Mouse (Mus musculus) forebrain, embryonic 15.5 days (tissue): Measurements from ENCODE around the gene Shb. TPM values are rescaled to one million over a fixed set of nuclear protein-coding genes. Genes with fewer than 3 reads are reported as not detected.

ENCODE experiments used
- ATAC-seq: fragments of 200-750 bp; cut with Nextera tagmentation; replicated peaks from 2 replicates; pipeline ENCODE4 v1.8.0; 2017; ENCODE audit warnings: mild to moderate bottlenecking, moderate TSS enrichment, moderate library complexity
- H3K27ac ChIP-seq: fragments of 300-500 bp; sonication (generic); replicated peaks from 2 replicates; pipeline ENCODE4 v1.5.1; 2015; ENCODE audit warnings: mild to moderate bottlenecking, inconsistent platforms
- H3K27me3 ChIP-seq: fragments of 300-500 bp; sonication (generic); 2 replicates; pipeline ENCODE4 v1.6.1; 2015; ENCODE audit warnings: inconsistent platforms
- H3K36me3 ChIP-seq: fragments of 300-500 bp; sonication (generic); 2 replicates; pipeline ENCODE4 v1.6.1; 2015; ENCODE audit warnings: mild to moderate bottlenecking, inconsistent platforms
- H3K4me1 ChIP-seq: fragments of 300-500 bp; sonication (generic); 2 replicates; pipeline ENCODE4 v1.6.1; 2015; ENCODE audit warnings: inconsistent platforms
- H3K4me2 ChIP-seq: fragments of 300-500 bp; sonication (generic); replicated peaks from 2 replicates; pipeline ENCODE4 v1.6.1; 2015; ENCODE audit warnings: mild to moderate bottlenecking, inconsistent platforms
- H3K4me3 ChIP-seq: fragments of 300-500 bp; sonication (generic); 2 replicates; pipeline ENCODE4 v1.5.1; 2015; ENCODE audit warnings: mild to moderate bottlenecking, inconsistent platforms
- H3K9ac ChIP-seq: fragments of 300-500 bp; sonication (generic); replicated peaks from 2 replicates; pipeline ENCODE4 v1.6.1; 2015; ENCODE audit warnings: mild to moderate bottlenecking, inconsistent platforms
- H3K9me3 ChIP-seq: fragments of 300-500 bp; sonication (generic); 2 replicates; pipeline ENCODE4 v1.6.1; 2016; ENCODE audit warnings: inconsistent platforms
- WGBS: fragments of 180-500 bp; shearing (Covaris S2); methylation state at CpG from one replicate; pipeline ENCODE4 v1.1.7; 2015; ENCODE audit warnings: mixed read lengths; 5-methylcytosine and 5-hydroxymethylcytosine counted together
- polyA plus RNA-seq: library from polyadenylated mRNA; unstranded; fragments of >200 nt; fragmentation: Nextera tagmentation; extraction: Ambion mirVana; gene quantifications from 2 replicates; pipeline ENCODE4 v1.2.1, GENCODE M21; 2015

Shb gene
- polyA plus RNA-seq, 1 experiment from 2014 or later: 13.1 TPM

GRCm38 (mm10) chr4:45472706-45473105 is 59.6 kb downstream of the Shb start:
- Histone ChIP-seq H3K27me3 (no peaks in the 10 kb centered on the region), H3K4me1 (peaks cover 60% of the 10 kb centered on the region), H3K9me3 (no peaks in the 10 kb centered on the region), H3K4me2 (no peak overlapping the region), H3K36me3 (no peaks in the 10 kb centered on the region), H3K27ac (peak overlapping the region; percentile 82), H3K4me3 (no peak overlapping the region), H3K9ac (no peak overlapping the region)
- ATAC-seq: no peak
- 45% methylated on average over 6 of the region's 6 CpGs for WGBS

- Histone ChIP-seq H3K27ac (peak overlapping the region; percentile 82), H3K4me3 (no peak overlapping the region), H3K4me1 (peaks cover 60% of the 10 kb centered on the region), H3K9ac (no peak overlapping the region), H3K27me3 (no peaks in the 10 kb centered on the region), H3K36me3 (no peaks in the 10 kb centered on the region), H3K4me2 (no peak overlapping the region), H3K9me3 (no peaks in the 10 kb centered on the region)
- 72% methylated on average over 11 of the region's 11 CpGs for WGBS
- no peak for ATAC-seq
Measured at GRCm38 (mm10) chr4:45471654-45472556, 60.4 kb downstream of the Shb start.

GRCm38 (mm10) chr4:45469057-45469456 is 63.2 kb downstream of the Shb start:
- no peaks in the 10 kb centered on the region for H3K36me3 ChIP-seq
- no peaks in the 10 kb centered on the region for H3K27me3 ChIP-seq
- WGBS: 58% methylated on average over 6 of the region's 6 CpGs
- no peak overlapping the region for H3K4me2 ChIP-seq
- no peaks in the 10 kb centered on the region for H3K9me3 ChIP-seq
- peaks cover 60% of the 10 kb centered on the region for H3K4me1 ChIP-seq
- H3K27ac ChIP-seq: no peak overlapping the region
- no peak overlapping the region for H3K9ac ChIP-seq
- no peak for ATAC-seq
- H3K4me3 ChIP-seq: no peak overlapping the region

- Histone ChIP-seq H3K9ac (no peak overlapping the region), H3K27me3 (no peaks in the 10 kb centered on the region), H3K9me3 (no peaks in the 10 kb centered on the region), H3K4me2 (no peak overlapping the region), H3K27ac (no peak overlapping the region), H3K4me3 (no peak overlapping the region), H3K36me3 (no peaks in the 10 kb centered on the region), H3K4me1 (peaks cover 55% of the 10 kb centered on the region)
- WGBS: 84% methylated on average over 6 of the region's 6 CpGs
- ATAC-seq: no peak
Measured at GRCm38 (mm10) chr4:45468507-45468906, 63.8 kb downstream of the Shb start.

- Histone ChIP-seq H3K9ac (no peak overlapping the region), H3K27ac (peak overlapping the region; percentile 48; the same call in 1 of the 2 replicates), H3K4me2 (no peak overlapping the region), H3K4me1 (peaks cover 43% of the 10 kb centered on the region), H3K36me3 (no peaks in the 10 kb centered on the region), H3K27me3 (no peaks in the 10 kb centered on the region), H3K9me3 (no peaks in the 10 kb centered on the region), H3K4me3 (no peak overlapping the region)
- 0 out of 2 replicates have a peak, but pooled peaks have one; percentile 3 for ATAC-seq
- 69% methylated on average over 12 of the region's 12 CpGs for WGBS
Measured at GRCm38 (mm10) chr4:45467115-45467912, 65.0 kb downstream of the Shb start.

GRCm38 (mm10) chr4:45464941-45465340 is 67.3 kb downstream of the Shb start:
- no peaks in the 10 kb centered on the region for H3K9me3 ChIP-seq
- WGBS: 72% methylated on average over 9 of the region's 9 CpGs
- no peak overlapping the region for H3K27ac ChIP-seq
- no peaks in the 10 kb centered on the region for H3K36me3 ChIP-seq
- no peaks in the 10 kb centered on the region for H3K27me3 ChIP-seq
- no peak for ATAC-seq
- H3K4me2 ChIP-seq: no peak overlapping the region
- H3K4me1 ChIP-seq: peaks cover 37% of the 10 kb centered on the region
- no peak overlapping the region for H3K9ac ChIP-seq
- H3K4me3 ChIP-seq: no peak overlapping the region

- H3K9ac ChIP-seq: no peak overlapping the region
- 58% methylated on average over 12 of the region's 12 CpGs for WGBS
- no peaks in the 10 kb centered on the region for H3K9me3 ChIP-seq
- H3K27ac ChIP-seq: no peak overlapping the region
- no peaks in the 10 kb centered on the region for H3K36me3 ChIP-seq
- no peak overlapping the region for H3K4me3 ChIP-seq
- no peak overlapping the region for H3K4me2 ChIP-seq
- H3K27me3 ChIP-seq: no peaks in the 10 kb centered on the region
- ATAC-seq: no peak
- H3K4me1 ChIP-seq: peaks cover 37% of the 10 kb centered on the region
Measured at GRCm38 (mm10) chr4:45464528-45464927, 67.7 kb downstream of the Shb start.

- 97% methylated on average over 3 of the region's 3 CpGs for WGBS
- Histone ChIP-seq H3K36me3 (no peaks in the 10 kb centered on the region), H3K4me2 (no peak overlapping the region), H3K9ac (no peak overlapping the region), H3K27me3 (no peaks in the 10 kb centered on the region), H3K9me3 (no peaks in the 10 kb centered on the region), H3K4me1 (peaks cover 35% of the 10 kb centered on the region), H3K27ac (no peak overlapping the region), H3K4me3 (no peak overlapping the region)
- ATAC-seq: no peak
Measured at GRCm38 (mm10) chr4:45464123-45464522, 68.1 kb downstream of the Shb start.

GRCm38 (mm10) chr4:45462628-45463027 is 69.6 kb downstream of the Shb start:
- H3K4me1 ChIP-seq: peaks cover 29% of the 10 kb centered on the region
- H3K9ac ChIP-seq: no peak overlapping the region
- no peak overlapping the region for H3K27ac ChIP-seq
- H3K4me2 ChIP-seq: no peak overlapping the region
- no peaks in the 10 kb centered on the region for H3K36me3 ChIP-seq
- H3K27me3 ChIP-seq: no peaks in the 10 kb centered on the region
- H3K9me3 ChIP-seq: no peaks in the 10 kb centered on the region
- ATAC-seq: 0 out of 2 replicates have a peak, but pooled peaks have one; percentile 27
- H3K4me3 ChIP-seq: no peak overlapping the region
- 86% methylated on average over 5 of the region's 5 CpGs for WGBS

- Histone ChIP-seq H3K9me3 (no peaks in the 10 kb centered on the region), H3K36me3 (no peaks in the 10 kb centered on the region), H3K4me2 (no peak overlapping the region), H3K27me3 (no peaks in the 10 kb centered on the region), H3K4me3 (no peak overlapping the region), H3K27ac (no peak overlapping the region), H3K9ac (no peak overlapping the region), H3K4me1 (peaks cover 19% of the 10 kb centered on the region; the same call in 1 of the 2 replicates)
- WGBS: 30% methylated on average over 7 of the region's 7 CpGs
- ATAC-seq: no peak
Measured at GRCm38 (mm10) chr4:45461661-45462060, 70.6 kb downstream of the Shb start.

- Histone ChIP-seq H3K4me2 (no peak overlapping the region), H3K9me3 (no peaks in the 10 kb centered on the region), H3K36me3 (no peaks in the 10 kb centered on the region), H3K9ac (no peak overlapping the region), H3K27ac (no peak overlapping the region), H3K27me3 (no peaks in the 10 kb centered on the region), H3K4me3 (no peak overlapping the region), H3K4me1 (peaks cover 7% of the 10 kb centered on the region; the same call in 1 of the 2 replicates)
- ATAC-seq: no peak
- 77% methylated on average over 9 of the region's 9 CpGs for WGBS
Measured at GRCm38 (mm10) chr4:45459375-45459774, 72.9 kb downstream of the Shb start.

- H3K4me1 ChIP-seq: peaks cover 23% of the 10 kb centered on the region
- WGBS: 89% methylated on average over 2 of the region's 2 CpGs
- H3K4me2 ChIP-seq: no peak overlapping the region
- H3K4me3 ChIP-seq: no peak overlapping the region
- H3K36me3 ChIP-seq: no peaks in the 10 kb centered on the region
- H3K27me3 ChIP-seq: no peaks in the 10 kb centered on the region
- H3K9me3 ChIP-seq: no peaks in the 10 kb centered on the region
- H3K9ac ChIP-seq: no peak overlapping the region
- H3K27ac ChIP-seq: no peak overlapping the region
- ATAC-seq: no peak
Measured at GRCm38 (mm10) chr4:45457543-45457942, 74.7 kb downstream of the Shb start.
